Mouse (Mus musculus) brown adipose tissue, adult 24 weeks (tissue): ENCODE data around the gene Mus81. TPM values are rescaled to one million over a fixed set of nuclear protein-coding genes. Genes with fewer than 3 reads are reported as not detected.
A peak's percentile ranks its signal among the peaks of the same experiment; 100 is the strongest.
"Not testable (repeated sequence)": the region's sequence is repeated elsewhere in the genome, so short reads cannot be mapped to it uniquely, and the experiment has no call there.

Source experiments
- H3K27ac ChIP-seq: fragments of 200-500 bp; replicated peaks from 2 replicates; pipeline ENCODE4 v1.5.1; 2012; ENCODE audit warnings: low read depth, mild to moderate bottlenecking, low read length
- H3K4me1 ChIP-seq: fragments of 200-500 bp; 2 replicates; pipeline ENCODE4 v1.6.1; 2012; ENCODE audit warnings: low read length, mixed read lengths; ENCODE audit not compliant: control insufficient read depth, insufficient read depth, insufficient read length
- H3K4me3 ChIP-seq: fragments of 200-500 bp; 2 replicates; pipeline ENCODE4 v1.5.1; 2012; ENCODE audit warnings: low read depth, mild to moderate bottlenecking, low read length, moderate library complexity; ENCODE audit not compliant: insufficient read depth
- polyA plus RNA-seq: library from polyadenylated mRNA; stranded (reverse); fragments of >200 nt; gene quantifications from 2 replicates; pipeline ENCODE4 v1.2.4, GENCODE M21; 2012; ENCODE audit not compliant: missing spikeins, insufficient read depth, insufficient read length

The Mus81 gene
- polyA plus RNA-seq, 1 experiment = 14.8 TPM

GRCm38 (mm10) chr19:5503687-5504086 lies 15.5 kb upstream of the Mus81 start, which contains the start of gene 1700020D05Rik:
1700020D05Rik (minus strand) TSS chr19:5503787.
- Histone ChIP-seq H3K4me3 (no peak within 1 kb of the TSS), H3K4me1 (no peaks in the 10 kb centered on the region), H3K27ac (no peak within 1 kb of the TSS)

GRCm38 (mm10) chr19:5500330-5500875 lies 12.2 kb upstream of the Mus81 start:
- H3K4me1 ChIP-seq = no peaks in the 10 kb centered on the region
- H3K4me3 ChIP-seq = no peak overlapping the region

GRCm38 (mm10) chr19:5496052-5496370 lies 7.8 kb upstream of the Mus81 start:
- H3K4me1 ChIP-seq = no peaks in the 10 kb centered on the region
- no peak overlapping the region for H3K4me3 ChIP-seq
- H3K27ac ChIP-seq = no peak overlapping the region

More at GRCm38 (mm10) chr19:5500330-5500875, 12.2 kb upstream of the Mus81 start:
- H3K27ac ChIP-seq = no peak overlapping the region

GRCm38 (mm10) chr19:5495353-5496051 lies 7.3 kb upstream of the Mus81 start:
- no peak overlapping the region for H3K4me3 ChIP-seq

GRCm38 (mm10) chr19:5494314-5494713 lies 6.1 kb upstream of the Mus81 start:
- H3K27ac ChIP-seq = no peak overlapping the region
- no peak overlapping the region for H3K4me3 ChIP-seq
- H3K4me1 ChIP-seq = no peaks in the 10 kb centered on the region

More at GRCm38 (mm10) chr19:5495353-5496051, 7.3 kb upstream of the Mus81 start:
- Histone ChIP-seq H3K27ac (no peak overlapping the region), H3K4me1 (no peaks in the 10 kb centered on the region)

GRCm38 (mm10) chr19:5493301-5493721 lies 5.1 kb upstream of the Mus81 start:
- H3K27ac ChIP-seq, H3K4me3 ChIP-seq, H3K4me1 ChIP-seq: not testable (repeated sequence)

GRCm38 (mm10) chr19:5492641-5493040 lies 4.4 kb upstream of the Mus81 start:
- Histone ChIP-seq H3K4me3 (no peak overlapping the region), H3K27ac (no peak overlapping the region), H3K4me1 (no peaks in the 10 kb centered on the region)

- Histone ChIP-seq H3K27ac (peak overlapping the region; percentile 98), H3K4me3 (peak overlapping the region; percentile 90), H3K4me1 (no peaks in the 10 kb centered on the region)
Observed at GRCm38 (mm10) chr19:5490898-5491708, 2.9 kb upstream of the Mus81 start.

- Histone ChIP-seq H3K4me1 (no peaks in the 10 kb centered on the region), H3K4me3 (peak within 1 kb of the TSS; percentile 90), H3K27ac (peak within 1 kb of the TSS; percentile 99)
Observed at GRCm38 (mm10) chr19:5490313-5490897, 2.2 kb upstream of the Mus81 start, which contains the start of gene Cfl1. Cfl1 (plus strand) TSS chr19:5490455.

- H3K4me3 ChIP-seq, H3K4me1 ChIP-seq: not testable (repeated sequence)
- peak overlapping the region; percentile 99 for H3K27ac ChIP-seq
Observed at GRCm38 (mm10) chr19:5489721-5490120, 1.5 kb upstream of the Mus81 start.

GRCm38 (mm10) chr19:5488878-5489571 lies 823 bp upstream of the Mus81 start:
- H3K4me3 ChIP-seq = peak overlapping the region; percentile 78
- H3K27ac ChIP-seq = peak overlapping the region; percentile 99
- H3K4me1 ChIP-seq = no peaks in the 10 kb centered on the region

- H3K27ac ChIP-seq = no peak overlapping the region
- H3K4me1 ChIP-seq = no peaks in the 10 kb centered on the region
- H3K4me3 ChIP-seq = no peak overlapping the region
Observed at GRCm38 (mm10) chr19:5486771-5487170, 1.4 kb downstream of the Mus81 start.

- no peak overlapping the region for H3K27ac ChIP-seq
- H3K4me1 ChIP-seq = no peaks in the 10 kb centered on the region
- no peak overlapping the region for H3K4me3 ChIP-seq
Observed at GRCm38 (mm10) chr19:5486286-5486685, 1.9 kb downstream of the Mus81 start.

- Histone ChIP-seq H3K27ac (no peak overlapping the region), H3K4me1 (no peaks in the 10 kb centered on the region)
Observed at GRCm38 (mm10) chr19:5485821-5486220, 2.4 kb downstream of the Mus81 start.

GRCm38 (mm10) chr19:5485371-5485770 lies 2.8 kb downstream of the Mus81 start:
- no peak overlapping the region for H3K27ac ChIP-seq
- no peak overlapping the region for H3K4me3 ChIP-seq
- no peaks in the 10 kb centered on the region for H3K4me1 ChIP-seq

More at GRCm38 (mm10) chr19:5485821-5486220, 2.4 kb downstream of the Mus81 start:
- H3K4me3 ChIP-seq = no peak overlapping the region
